Mouse (Mus musculus): ENCODE results near the gene Gm732.

Gm732 gene

DNA sequence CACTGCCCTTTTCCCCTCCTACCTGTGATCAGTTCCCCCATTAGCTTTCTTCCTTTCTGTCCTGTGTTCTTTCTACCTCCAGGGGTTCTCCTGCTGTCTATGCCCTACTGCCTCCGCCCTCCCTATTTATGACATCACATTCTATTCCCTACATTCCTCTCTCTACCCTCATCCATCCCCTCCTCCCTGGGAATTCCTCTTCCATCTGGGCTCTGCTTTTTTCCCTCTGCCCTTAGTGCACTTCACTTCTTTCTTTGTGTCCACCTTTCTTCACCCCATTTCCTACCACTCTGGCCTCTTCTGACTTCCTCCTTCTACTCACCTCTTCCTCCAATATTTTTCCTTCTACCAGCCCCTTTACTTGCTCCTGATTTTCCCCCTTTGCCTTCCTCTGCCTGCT lies at the start of gene Gm732:
Gm732 (minus strand) TSS at position 101 of the 400 bp plus-strand sequence.
- no peak for DNase-seq
